Mouse (Mus musculus) adrenal gland, postnatal 36 days (tissue): Measurements from ENCODE around the gene Fh1. TPM values are rescaled to one million over a fixed set of nuclear protein-coding genes. Genes with fewer than 3 reads are reported as not detected.

Source experiments
- DNase-seq, 2 experiments: peaks; one replicate each; pipeline ENCODE4 v3.0.0; 2021; ENCODE audit warnings: mixed read lengths in 1 of 2
- total RNA-seq, 2 experiments: library from RNA; stranded (reverse); gene quantifications; 2 replicates each; pipeline ENCODE4 v1.2.3; 2021

The Fh1 gene
- total RNA-seq, 2 experiments from 2014 or later: 199 to 252 TPM

DNA sequence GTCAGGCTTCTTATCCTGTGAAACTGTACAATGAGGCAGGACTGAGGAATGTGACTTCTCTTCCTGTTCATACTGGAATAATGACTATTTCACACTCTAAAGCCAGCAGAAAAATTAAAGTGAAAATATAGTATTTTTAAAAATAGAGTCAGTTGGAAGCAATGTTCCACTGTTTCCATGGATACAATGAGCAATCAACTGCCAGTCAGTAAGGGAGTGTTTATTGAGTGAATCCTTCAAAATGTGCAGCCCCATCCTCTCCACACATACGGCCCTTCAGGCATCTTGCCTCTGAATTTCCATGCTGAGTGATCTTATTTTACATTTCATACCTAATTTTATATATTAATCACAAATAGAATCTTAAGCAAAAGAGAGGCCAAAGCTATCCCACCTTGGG, 74.8 kb downstream of the Fh1 start:
- DNase-seq: no peak

Other genes with a start within 250 kb of the Fh1 start
- 10 to 100 TPM; 10.5 to 12.1 TPM for gene Rgs7, start 133.1 kb downstream of the Fh1 start, total RNA-seq
- gene Kmo, start 5.3 kb downstream of the Fh1 start, total RNA-seq: under 1 TPM; 0.30 to 0.63 TPM
- 10 to 100 TPM; 10.1 to 15.5 TPM for gene Opn3, start 67.1 kb upstream of the Fh1 start, total RNA-seq
- 10 to 100 TPM in 1 of 2 experiments, 1 to 10 TPM in 1; 9.6 to 10.4 TPM for gene Chml, start 67.3 kb upstream of the Fh1 start, total RNA-seq
- gene Wdr64, start 73.0 kb upstream of the Fh1 start, total RNA-seq: not detected